Mouse (Mus musculus) stomach, postnatal 0 days (tissue): ENCODE measurements at regions not wholly inside any gene's neighbourhood (a gene's known extent, or its start where the extent isn't known, plus 50 kb on each side); places are given as distances from the start of the nearest gene placed in this dataset.

ENCODE experiments used
- ATAC-seq: fragments of 200-750 bp; cut with Nextera tagmentation; 2 replicates; pipeline ENCODE4 v1.8.0; 2017; ENCODE audit not compliant: low FRiP score, low TSS enrichment
- DNase-seq: peaks from one replicate; pipeline ENCODE4 v3.0.0-alpha.2; 2016; ENCODE audit warnings: low spot score
- H3K27ac ChIP-seq: fragments of 300-500 bp; sonication (generic); replicated peaks from 2 replicates; pipeline ENCODE4 v1.5.1; 2014; ENCODE audit warnings: mild to moderate bottlenecking, control low read depth
- H3K27me3 ChIP-seq: fragments of 300-500 bp; sonication (generic); 2 replicates; pipeline ENCODE4 v1.6.1; 2014; ENCODE audit warnings: low read length; ENCODE audit not compliant: control insufficient read depth, insufficient read depth
- H3K36me3 ChIP-seq: fragments of 300-500 bp; sonication (generic); 2 replicates; pipeline ENCODE4 v1.6.1; 2014; ENCODE audit warnings: low read length, mixed read lengths; ENCODE audit not compliant: control insufficient read depth, insufficient read depth
- H3K4me1 ChIP-seq: fragments of 300-500 bp; sonication (generic); replicated peaks from 2 replicates; pipeline ENCODE4 v1.6.1; 2014; ENCODE audit warnings: antibody characterized with exemption; ENCODE audit not compliant: control insufficient read depth, insufficient read depth
- H3K4me2 ChIP-seq: fragments of 300-500 bp; sonication (generic); replicated peaks from 2 replicates; pipeline ENCODE4 v1.6.1; 2014; ENCODE audit warnings: low read depth, mild to moderate bottlenecking, control low read depth, moderate library complexity
- H3K4me3 ChIP-seq: fragments of 300-500 bp; sonication (generic); 2 replicates; pipeline ENCODE4 v1.5.1; 2014; ENCODE audit warnings: low read depth, low read length, control low read depth
- H3K9ac ChIP-seq: fragments of 300-500 bp; sonication (generic); 2 replicates; pipeline ENCODE4 v1.6.1; 2014; ENCODE audit warnings: mild to moderate bottlenecking, low read length, control low read depth, mixed read lengths
- H3K9me3 ChIP-seq: fragments of 300-500 bp; sonication (generic); 2 replicates; pipeline ENCODE4 v1.6.1; 2016; ENCODE audit warnings: low read length; ENCODE audit not compliant: control insufficient read depth
- CTCF ChIP-seq: IDR thresholded peaks from 2 replicates; pipeline ENCODE4 v1.5.1; 2016; ENCODE audit warnings: antibody characterized with exemption, low read depth, mild to moderate bottlenecking, moderate library complexity
- EP300 ChIP-seq: optimal IDR thresholded peaks from 2 replicates; pipeline ENCODE3; 2016; ENCODE audit warnings: antibody characterized with exemption
- WGBS: fragments of 180-500 bp; shearing (Covaris S2); extraction: QIAGEN DNeasy Blood & Tissue Kit; methylation state at CpG from one replicate; pipeline ENCODE4 v1.1.7; 2014; 5-methylcytosine and 5-hydroxymethylcytosine counted together

DNA sequence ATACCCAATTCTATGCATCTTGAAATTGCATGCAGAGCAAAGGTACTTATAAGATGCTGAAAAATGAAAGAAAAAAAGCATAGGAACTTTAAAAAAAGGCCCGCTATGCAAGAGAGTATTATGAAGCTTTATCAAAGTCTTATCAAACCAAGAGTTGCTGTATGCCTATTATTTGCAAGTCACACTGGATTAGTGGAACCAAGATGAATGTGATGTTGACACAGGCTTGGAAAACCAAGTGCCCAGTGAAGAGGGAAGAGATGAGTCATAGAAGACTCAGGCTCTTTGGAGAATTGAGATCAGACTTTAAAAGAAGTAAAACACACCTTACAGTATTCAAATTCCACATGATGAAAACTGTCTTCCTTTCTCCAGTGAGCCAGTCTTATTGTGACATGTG is 350.0 kb upstream of the Rgmb start:
- WGBS, result 70% methylated on average over 1 of the region's 1 CpGs
- TF ChIP-seq CTCF (no peak), EP300 (no peak)

DNA sequence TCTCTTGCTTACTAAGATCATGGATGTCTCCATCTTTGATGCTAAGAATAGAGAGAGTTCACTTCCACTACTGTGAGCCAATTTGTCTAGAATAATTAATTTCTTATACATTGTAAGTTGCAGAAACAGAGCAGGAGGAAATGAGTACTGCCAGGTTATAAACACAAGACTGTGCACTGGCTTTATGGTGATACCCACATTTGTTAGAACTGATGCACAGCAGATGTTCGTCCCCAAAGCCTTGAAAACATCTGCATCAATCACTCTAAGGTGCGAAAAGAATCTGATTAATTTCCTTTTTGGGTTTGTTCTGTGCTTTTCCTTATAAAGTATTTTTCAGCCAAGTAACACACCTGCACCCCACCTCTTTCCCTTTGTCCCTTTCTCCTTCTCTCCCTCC is 347.3 kb upstream of the Rgmb start:
- ATAC-seq, result no peak

More for the DNA sequence above, 350.0 kb upstream of the Rgmb start:
- no peak overlapping the region for H3K27ac ChIP-seq
- H3K36me3 ChIP-seq, result no peaks in the 10 kb centered on the region
- H3K9me3 ChIP-seq, result no peaks in the 10 kb centered on the region
- H3K27me3 ChIP-seq, result no peaks in the 10 kb centered on the region
- no peak overlapping the region for H3K4me2 ChIP-seq
- no peak for DNase-seq
- ATAC-seq, result no peak
- no peaks in the 10 kb centered on the region for H3K4me1 ChIP-seq
- H3K4me3 ChIP-seq, result no peak overlapping the region
- H3K9ac ChIP-seq, result no peak overlapping the region

DNA sequence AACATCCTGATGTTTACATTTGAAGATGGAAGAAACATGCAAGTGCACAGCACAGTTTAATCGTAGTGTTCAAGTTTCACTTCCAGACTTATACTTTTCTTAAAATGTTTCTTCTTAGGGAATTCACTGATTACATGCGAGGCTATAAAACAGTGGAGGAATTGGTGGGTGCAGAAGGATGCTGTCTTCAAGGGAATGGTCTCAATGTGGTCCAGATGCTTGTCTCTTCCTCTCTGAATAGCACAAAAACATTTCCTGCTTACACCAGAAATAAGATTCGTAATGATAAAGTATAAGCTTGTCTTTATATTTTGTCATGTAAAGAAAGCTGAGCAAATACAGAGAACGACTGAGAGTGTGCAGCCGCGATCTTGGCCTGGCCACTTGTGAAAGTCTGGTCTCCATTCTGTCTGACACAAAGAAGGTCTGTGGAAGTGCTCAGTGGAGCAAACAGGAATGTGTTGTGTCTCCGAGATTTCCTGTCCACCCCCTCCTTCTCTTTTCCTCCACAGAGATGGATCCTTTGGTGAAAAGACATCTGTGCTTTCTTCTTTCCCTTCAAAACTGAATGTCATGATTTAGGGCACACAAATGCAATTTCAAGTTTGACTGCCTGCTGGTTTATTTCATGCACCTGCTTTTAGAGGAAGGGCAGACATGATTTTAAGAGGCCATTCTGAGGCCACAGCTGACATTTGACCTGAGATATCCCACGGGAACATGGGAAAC is 346.1 kb upstream of the Rgmb start:
- Histone ChIP-seq H3K36me3 (no peaks in the 10 kb centered on the region), H3K4me1 (no peaks in the 10 kb centered on the region), H3K27ac (no peak overlapping the region), H3K9ac (no peak overlapping the region), H3K9me3 (no peaks in the 10 kb centered on the region), H3K27me3 (no peaks in the 10 kb centered on the region), H3K4me3 (no peak overlapping the region), H3K4me2 (no peak overlapping the region)
- WGBS, result 23% methylated on average over 8 of the region's 8 CpGs
- DNase-seq (no peak), ATAC-seq (peak; percentile 51; the same call in 1 of the 2 replicates)
- TF ChIP-seq CTCF, result no peak
- TF ChIP-seq EP300, result no peak

More for the DNA sequence above, 347.3 kb upstream of the Rgmb start:
- no peak overlapping the region for H3K27ac ChIP-seq
- no peak overlapping the region for H3K4me2 ChIP-seq
- H3K4me1 ChIP-seq, result no peaks in the 10 kb centered on the region
- 51% methylated on average over 2 of the region's 2 CpGs for WGBS
- H3K4me3 ChIP-seq, result no peak overlapping the region
- TF ChIP-seq CTCF (no peak), EP300 (no peak)
- no peaks in the 10 kb centered on the region for H3K27me3 ChIP-seq
- no peak for DNase-seq
- no peak overlapping the region for H3K9ac ChIP-seq
- no peaks in the 10 kb centered on the region for H3K9me3 ChIP-seq
- H3K36me3 ChIP-seq, result no peaks in the 10 kb centered on the region

DNA sequence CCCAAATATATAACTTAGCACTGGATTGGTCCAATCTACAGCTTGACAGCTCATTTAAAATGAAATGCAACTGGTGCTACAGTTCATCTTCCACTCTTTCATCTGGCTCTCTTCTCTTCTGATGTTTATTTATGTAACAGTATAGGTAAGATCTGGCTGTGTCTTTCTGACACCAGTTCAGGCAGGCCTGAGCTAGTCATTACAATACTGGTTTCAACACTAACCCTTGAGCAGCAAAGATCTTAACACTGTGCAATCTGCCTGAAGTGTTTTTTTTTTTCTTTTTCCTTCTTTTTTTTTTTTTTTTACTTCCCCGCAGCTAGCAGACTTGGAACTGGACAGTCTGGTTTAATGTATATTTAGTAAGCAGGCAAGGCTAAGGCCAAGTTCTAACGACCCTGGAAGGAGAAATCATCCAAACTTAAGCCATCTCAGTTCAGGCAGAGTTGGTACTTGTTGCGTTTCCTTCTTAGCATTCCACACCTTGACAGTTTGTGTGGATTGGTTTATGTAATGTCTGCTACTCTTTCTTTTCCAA is 342.8 kb upstream of the Rgmb start:
- ATAC-seq, result no peak
- TF ChIP-seq EP300 (no peak), CTCF (no peak)
- H3K27me3 ChIP-seq, result no peaks in the 10 kb centered on the region
- WGBS, result 21% methylated on average over 3 of the region's 3 CpGs
- no peak for DNase-seq
- H3K27ac ChIP-seq, result no peak overlapping the region
- H3K36me3 ChIP-seq, result no peaks in the 10 kb centered on the region
- H3K9ac ChIP-seq, result no peak overlapping the region
- no peaks in the 10 kb centered on the region for H3K4me1 ChIP-seq
- no peaks in the 10 kb centered on the region for H3K9me3 ChIP-seq
- H3K4me2 ChIP-seq, result no peak overlapping the region
- no peak overlapping the region for H3K4me3 ChIP-seq

DNA sequence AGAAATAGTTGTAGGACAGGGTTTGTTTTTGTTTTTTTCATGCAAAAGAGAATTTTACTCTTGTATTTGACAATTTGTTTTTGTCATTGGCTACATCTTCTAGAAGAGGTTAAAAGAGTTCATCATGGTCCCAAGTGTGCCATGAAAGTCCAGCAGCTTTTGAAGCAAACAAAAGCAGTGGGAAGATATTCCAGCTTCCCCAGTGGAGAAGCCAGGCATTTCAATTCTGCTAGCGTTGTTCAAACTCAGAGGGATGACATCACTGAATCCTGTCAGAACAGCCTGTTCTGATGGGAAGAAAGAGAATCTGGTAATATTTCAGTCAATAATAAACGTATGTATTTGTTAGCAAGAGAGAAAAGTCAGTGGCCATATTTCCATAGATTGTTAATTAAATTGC is 335.9 kb upstream of the Rgmb start:
- H3K9ac ChIP-seq, result no peak overlapping the region
- H3K4me2 ChIP-seq, result no peak overlapping the region
- no peak overlapping the region for H3K27ac ChIP-seq
- H3K9me3 ChIP-seq, result no peaks in the 10 kb centered on the region
- H3K27me3 ChIP-seq, result no peaks in the 10 kb centered on the region
- no peaks in the 10 kb centered on the region for H3K4me1 ChIP-seq
- DNase-seq, result no peak
- TF ChIP-seq CTCF (no peak), EP300 (no peak)
- WGBS, result 65% methylated on average over 2 of the region's 2 CpGs
- H3K36me3 ChIP-seq, result no peaks in the 10 kb centered on the region
- no peak overlapping the region for H3K4me3 ChIP-seq
- ATAC-seq, result no peak

DNA sequence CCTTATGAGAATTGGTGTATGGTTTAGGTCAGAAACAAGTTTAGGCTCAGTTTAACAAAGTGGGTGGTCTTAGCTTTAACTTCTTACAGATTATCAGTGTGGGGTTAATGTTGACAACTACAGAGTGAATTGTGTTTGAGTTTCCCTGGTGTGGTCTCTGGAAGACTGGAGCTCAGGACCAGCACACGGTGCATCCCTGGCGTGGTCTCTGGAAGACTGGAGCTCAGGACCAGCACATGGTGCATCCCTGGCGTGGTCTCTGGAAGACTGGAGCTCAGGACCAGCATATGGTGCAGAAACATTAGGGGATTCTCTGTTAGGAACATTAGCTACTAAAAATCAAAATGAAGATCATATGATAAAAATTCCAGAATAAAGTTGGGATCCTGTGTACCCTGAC is 327.3 kb upstream of the Rgmb start:
- H3K27ac ChIP-seq, result no peak overlapping the region
- H3K4me1 ChIP-seq, result no peaks in the 10 kb centered on the region
- 65% methylated on average over 3 of the region's 3 CpGs for WGBS
- ATAC-seq (no peak), DNase-seq (no peak)
- no peak overlapping the region for H3K9ac ChIP-seq
- H3K9me3 ChIP-seq, result no peaks in the 10 kb centered on the region
- no peaks in the 10 kb centered on the region for H3K36me3 ChIP-seq
- H3K4me2 ChIP-seq, result no peak overlapping the region
- H3K4me3 ChIP-seq, result no peak overlapping the region
- H3K27me3 ChIP-seq, result no peaks in the 10 kb centered on the region
- TF ChIP-seq CTCF, result no peak
- TF ChIP-seq EP300, result no peak
